Mouse (Mus musculus) MEL (cell line): ENCODE measurements around the gene Gmppb. TPM values are rescaled to one million over a fixed set of nuclear protein-coding genes. Genes with fewer than 3 reads are reported as not detected.

Experiments
- DNase-seq: peaks from one replicate; pipeline ENCODE4 v3.0.0; 2011; ENCODE audit warnings: low read depth, low spot score
- H3K27ac ChIP-seq: 2 replicates; pipeline ENCODE4 v1.5.1; 2012; ENCODE audit warnings: low read depth, mild to moderate bottlenecking, control low read depth, low read length, moderate library complexity; ENCODE audit not compliant: control insufficient read depth
- H3K27me3 ChIP-seq, 2 experiments: fragments of 150-350 bp in 1 of 2; sonication (generic) in 1 of 2; 2 replicates each; pipeline ENCODE4 v1.6.1; 2012; ENCODE audit warnings: low read length in 2 of 2, mild to moderate bottlenecking in 2 of 2, improper control_type of control experiment in 1 of 2, moderate library complexity in 1 of 2; ENCODE audit not compliant: insufficient read depth in 2 of 2, control insufficient read depth in 1 of 2
- H3K36me3 ChIP-seq, 2 experiments: 2 replicates each; pipeline ENCODE4 v1.6.1; 2012 to 2014; ENCODE audit warnings: low read length in 2 of 2, improper control_type of control experiment in 1 of 2, inconsistent platforms in 1 of 2, mild to moderate bottlenecking in 1 of 2; ENCODE audit not compliant: insufficient read depth in 2 of 2, control insufficient read depth in 1 of 2
- H3K4me1 ChIP-seq, 2 experiments: fragments of 150-350 bp in 1 of 2; sonication (generic) in 1 of 2; 2 replicates each; pipeline ENCODE4 v1.6.1; 2012; ENCODE audit warnings: low read length in 2 of 2, improper control_type of control experiment in 1 of 2, mild to moderate bottlenecking in 1 of 2; ENCODE audit not compliant: insufficient read depth in 2 of 2, control insufficient read depth in 1 of 2
- H3K4me3 ChIP-seq, 2 experiments: fragments of 150-350 bp in 1 of 2; sonication (generic) in 1 of 2; 2 replicates each; pipeline ENCODE4 v1.5.1; 2012; ENCODE audit warnings: low read depth in 2 of 2, low read length in 2 of 2, mild to moderate bottlenecking in 2 of 2, moderate library complexity in 2 of 2, control low read depth in 1 of 2, improper control_type of control experiment in 1 of 2; ENCODE audit not compliant: control insufficient read depth in 1 of 2, insufficient read depth in 1 of 2
- H3K79me2 ChIP-seq: 2 replicates; pipeline ENCODE4 v1.6.1; 2012; ENCODE audit warnings: mild to moderate bottlenecking, low read length, moderate library complexity; ENCODE audit not compliant: control insufficient read depth, poor library complexity, insufficient read depth
- H3K9ac ChIP-seq: 2 replicates; pipeline ENCODE4 v1.6.1; 2012; ENCODE audit warnings: low read depth, mild to moderate bottlenecking, control low read depth, low read length, moderate library complexity; ENCODE audit not compliant: control insufficient read depth, poor library complexity, severe bottlenecking
- H3K9me3 ChIP-seq: fragments of 150-350 bp; sonication (generic); replicated peaks from 2 replicates; pipeline ENCODE4 v1.6.1; 2012; ENCODE audit warnings: mild to moderate bottlenecking, low read length, improper control_type of control experiment, moderate library complexity; ENCODE audit not compliant: insufficient read depth
- CTCF ChIP-seq, 3 experiments: IDR thresholded peaks in 2 of 3; conservative IDR thresholded peaks in 1 of 3; 2 replicates each; pipeline ENCODE4 v1.5.1; 2011 to 2012; ENCODE audit warnings: low read length in 3 of 3, low read depth in 2 of 3, mild to moderate bottlenecking in 2 of 3, improper control_type of control experiment in 1 of 3, inconsistent platforms in 1 of 3, mixed read lengths in 1 of 3, moderate library complexity in 1 of 3; ENCODE audit not compliant: control insufficient read depth in 1 of 3, insufficient read depth in 1 of 3, poor library complexity in 1 of 3, severe bottlenecking in 1 of 3
- EP300 ChIP-seq, 2 experiments: IDR thresholded peaks; 2 replicates each; pipeline ENCODE4 v1.6.1; 2011; ENCODE audit warnings: improper control_type of control experiment in 2 of 2, low read length in 2 of 2, low read depth in 1 of 2, mild to moderate bottlenecking in 1 of 2
- ETS1 ChIP-seq: IDR thresholded peaks from 2 replicates; pipeline ENCODE4 v1.6.1; 2012; ENCODE audit warnings: low read depth, mild to moderate bottlenecking, inconsistent platforms, low read length, improper control_type of control experiment, moderate library complexity
- GATA1 ChIP-seq: IDR thresholded peaks from 2 replicates; pipeline ENCODE4 v1.6.1; 2011; ENCODE audit warnings: low read depth, low read length, improper control_type of control experiment
- MEF2A ChIP-seq: IDR thresholded peaks from 2 replicates; pipeline ENCODE4 v1.6.1; 2014; ENCODE audit warnings: low read depth, mild to moderate bottlenecking, inconsistent platforms, low read length, improper control_type of control experiment; ENCODE audit not compliant: poor library complexity, insufficient replicate concordance, severe bottlenecking; ENCODE audit errors: extremely low read depth
- MXI1 ChIP-seq: IDR thresholded peaks from 2 replicates; pipeline ENCODE4 v1.6.1; 2011; ENCODE audit warnings: mild to moderate bottlenecking, low read depth, low read length, improper control_type of control experiment
- MYC ChIP-seq: IDR thresholded peaks from 2 replicates; pipeline ENCODE4 v1.6.1; 2011; ENCODE audit warnings: low read depth, mild to moderate bottlenecking, low read length, improper control_type of control experiment, moderate library complexity
- NELFE ChIP-seq: IDR thresholded peaks from 2 replicates; pipeline ENCODE4 v1.6.1; 2011; ENCODE audit warnings: low read depth, low read length, improper control_type of control experiment
- NRF1 ChIP-seq: IDR thresholded peaks from 2 replicates; pipeline ENCODE4 v1.6.1; 2014; ENCODE audit warnings: low read depth, mild to moderate bottlenecking, inconsistent platforms, low read length, improper control_type of control experiment, moderate library complexity; ENCODE audit not compliant: poor library complexity, insufficient read depth, severe bottlenecking
- POLR2A ChIP-seq, 2 experiments: IDR thresholded peaks; 2 replicates each; pipeline ENCODE4 v1.6.1; 2011 to 2012; ENCODE audit warnings: low read length in 2 of 2, mild to moderate bottlenecking in 2 of 2, control low read depth in 1 of 2, improper control_type of control experiment in 1 of 2, low read depth in 1 of 2, moderate library complexity in 1 of 2; ENCODE audit not compliant: control insufficient read depth in 1 of 2, insufficient read depth in 1 of 2, poor library complexity in 1 of 2
- RCOR1 ChIP-seq: IDR thresholded peaks from 2 replicates; pipeline ENCODE4 v1.6.1; 2012; ENCODE audit warnings: low read depth, mild to moderate bottlenecking, inconsistent platforms, low read length, improper control_type of control experiment
- TBP ChIP-seq: IDR thresholded peaks from 2 replicates; pipeline ENCODE4 v1.8.0; 2011; ENCODE audit warnings: low read depth, low read length, improper control_type of control experiment
- TCF12 ChIP-seq: IDR thresholded peaks from 2 replicates; pipeline ENCODE4 v1.6.1; 2014; ENCODE audit warnings: low read depth, mild to moderate bottlenecking, inconsistent platforms, low read length, improper control_type of control experiment, moderate library complexity
- USF1 ChIP-seq: IDR thresholded peaks from 2 replicates; pipeline ENCODE4 v1.6.1; 2014; ENCODE audit warnings: low read depth, mild to moderate bottlenecking, inconsistent platforms, low read length, improper control_type of control experiment, moderate library complexity
- ZMIZ1 ChIP-seq: IDR thresholded peaks from 2 replicates; pipeline ENCODE4 v1.6.1; 2012; ENCODE audit warnings: low read depth, mild to moderate bottlenecking, inconsistent platforms, low read length, improper control_type of control experiment, moderate library complexity
- polyA plus RNA-seq, 2 experiments: library from polyadenylated mRNA; stranded (reverse) in 1 of 2; unstranded in 1 of 2; fragments of >175 nt in 1 of 2; fragments of >200 nt in 1 of 2; gene quantifications; 2 replicates each; pipeline versions ENCODE4 v1.2.1 to v1.2.4; 2012; ENCODE audit warnings: low replicate concordance in 2 of 2, low read depth in 1 of 2; ENCODE audit not compliant: insufficient read length in 2 of 2, insufficient read depth in 1 of 2, missing spikeins in 1 of 2
- total RNA-seq: library from RNA; depleted of rRNA; stranded (reverse); fragments of 300-350 nt; gene quantifications from 2 replicates; pipeline ENCODE4 v1.2.3, GENCODE M21; 2012

Gene Gmppb
- total and polyA plus RNA-seq, 3 experiments: 26.2 to 38.1 TPM; not detected in 1

DNA sequence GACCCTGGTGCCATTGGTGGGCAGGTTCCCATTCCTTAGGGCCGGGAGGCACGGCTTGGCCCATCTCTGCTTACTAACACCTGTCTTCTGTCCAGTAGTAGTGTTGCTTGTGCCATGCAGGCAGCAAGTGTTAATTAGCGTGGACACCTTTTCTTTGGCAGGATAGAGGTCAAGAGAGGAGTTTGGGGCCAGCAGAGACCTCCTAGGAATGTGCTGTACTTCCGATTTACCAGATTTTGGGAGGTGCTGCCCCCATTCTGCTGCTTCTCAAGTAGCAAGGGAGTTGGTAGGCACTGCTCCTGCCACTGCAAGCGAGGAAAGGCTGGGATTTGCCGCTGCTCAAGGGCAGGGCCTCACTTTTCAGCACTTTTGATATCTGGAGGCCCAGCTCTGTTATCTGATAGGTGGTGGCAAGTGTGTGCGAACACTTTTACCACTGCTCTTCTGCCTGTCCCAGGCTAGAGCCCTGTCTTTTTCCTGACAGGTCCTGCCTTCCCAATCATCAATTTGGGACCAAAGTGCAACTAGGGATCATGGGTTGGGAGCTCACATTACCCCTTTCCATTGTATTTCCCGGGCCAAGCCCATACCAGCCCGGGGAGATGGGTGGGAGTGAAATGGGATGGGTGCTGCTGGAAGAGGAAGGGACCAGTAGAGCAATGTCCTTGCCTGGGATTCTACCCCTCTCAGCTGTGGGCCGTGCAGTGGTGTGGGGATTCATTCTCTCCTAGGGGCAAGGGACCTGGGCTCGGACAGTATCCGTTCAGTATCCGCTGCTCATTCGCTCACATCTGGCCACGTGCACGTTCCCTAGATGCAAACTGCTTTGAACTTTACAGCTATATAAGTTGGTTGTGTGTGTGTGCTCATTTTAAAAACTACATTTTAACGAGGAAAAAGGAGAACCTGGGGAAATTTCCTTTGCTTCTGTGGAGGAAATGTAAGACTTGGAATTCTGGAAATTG is 1.2 kb upstream of the Gmppb start:
- no peak for TF ChIP-seq NRF1
- TF ChIP-seq NELFE: no peak
- 0 out of 2 replicates have a peak, but pooled peaks have one; percentile 1 for TF ChIP-seq MEF2A
- TF ChIP-seq MXI1: peak; percentile 55
- TF ChIP-seq POLR2A (IDR thresholded peaks at IDR 0.05; ENCODE audit: control insufficient read depth in 1 of 2, insufficient read depth in 1 of 2, low read depth in 1 of 2, low read length in 2 of 2, poor library complexity in 1 of 2): peak in 1 of 2 experiments; percentile 28; a peak in 1 of 4 replicates
- no peak for TF ChIP-seq ETS1
- TF ChIP-seq MYC: 0 out of 2 replicates have a peak, but pooled peaks have one; percentile 54
- TF ChIP-seq TCF12: 0 out of 2 replicates have a peak, but pooled peaks have one; percentile 30
- TF ChIP-seq RCOR1: peak; percentile 51; the same call in 1 of the 2 replicates
- TF ChIP-seq EP300 (IDR thresholded peaks at IDR 0.05; ENCODE audit: low read depth in 1 of 2, low read length in 2 of 2): peak; percentile 41 to 46; a peak in 2 of 4 replicates
- TF ChIP-seq GATA1: peak; percentile 81
- peak; percentile 40; the same call in 1 of the 2 replicates for TF ChIP-seq USF1
- TF ChIP-seq ZMIZ1: 0 out of 2 replicates have a peak, but pooled peaks have one; percentile 2
- TF ChIP-seq CTCF (IDR thresholded peaks at IDR 0.05 in 2 of 3, conservative IDR thresholded peaks at IDR 0.05 in 1 of 3; ENCODE audit: control insufficient read depth in 1 of 3, insufficient read depth in 1 of 3, low read depth in 2 of 3, low read length in 3 of 3, poor library complexity in 1 of 3, severe bottlenecking in 1 of 3): peak in 2 of 3 experiments; percentile 4 to 5; a peak in 1 of 6 replicates
- Histone ChIP-seq H3K27ac (peak overlapping the region; percentile 81), H3K9me3 (no peaks in the 10 kb centered on the region), H3K36me3 (peaks cover under 1 to 6% of the 10 kb centered on the region in 2 experiments), H3K27me3 (no peaks in the 10 kb centered on the region), H3K4me1 (peaks cover 2 to 14% of the 10 kb centered on the region in 2 experiments), H3K9ac (peak overlapping the region; percentile 78), H3K4me3 (peak overlapping the region; percentile 66 to 68), H3K79me2 (peaks cover 10% of the 10 kb centered on the region)
- DNase-seq: peak; percentile 69

DNA sequence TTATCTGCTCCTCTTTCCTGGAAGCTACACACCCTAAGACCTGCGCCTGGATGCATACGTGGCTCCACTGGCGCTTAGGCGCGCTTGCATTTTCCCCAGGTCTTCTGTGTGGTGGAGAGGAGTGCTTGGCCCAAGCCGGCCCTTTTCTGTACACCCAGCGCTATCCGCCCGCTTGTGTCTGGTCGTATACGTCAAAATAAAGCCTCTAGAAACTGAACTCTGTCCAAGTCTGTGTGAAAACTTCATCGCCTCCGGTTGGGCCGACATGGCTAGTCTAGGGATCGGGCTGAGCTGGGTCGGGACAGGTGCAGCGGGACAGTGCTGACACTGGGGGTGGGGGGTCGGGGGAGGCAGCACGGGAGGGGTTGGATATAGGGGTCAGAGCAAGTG is 481 bp upstream of the Gmppb start:
- H3K9ac ChIP-seq: peak overlapping the region; percentile 78
- TF ChIP-seq TBP (no peak), MYC (0 out of 2 replicates have a peak, but pooled peaks have one; percentile 12)
- peak overlapping the region; percentile 81 for H3K27ac ChIP-seq
- no peak for DNase-seq
- H3K27me3 ChIP-seq: no peaks in the 10 kb centered on the region
- peaks cover 0 to 6% of the 10 kb centered on the region in 2 experiments; a peak in 3 of 4 replicates for H3K36me3 ChIP-seq
- H3K4me1 ChIP-seq: peaks cover 2 to 17% of the 10 kb centered on the region in 2 experiments
- peaks cover 10% of the 10 kb centered on the region for H3K79me2 ChIP-seq
- H3K4me3 ChIP-seq: peak overlapping the region; percentile 66 to 68
- H3K9me3 ChIP-seq: no peaks in the 10 kb centered on the region
